Mouse (Mus musculus) stomach, postnatal 0 days (tissue): ENCODE data around the gene Cfap44. TPM values are rescaled to one million over a fixed set of nuclear protein-coding genes. Genes with fewer than 3 reads are reported as not detected.

Source experiments
- ATAC-seq: fragments of 200-750 bp; cut with Nextera tagmentation; 2 replicates; pipeline ENCODE4 v1.8.0; 2017; ENCODE audit not compliant: low FRiP score, low TSS enrichment
- DNase-seq: peaks from one replicate; pipeline ENCODE4 v3.0.0-alpha.2; 2016; ENCODE audit warnings: low spot score
- H3K27ac ChIP-seq: fragments of 300-500 bp; sonication (generic); replicated peaks from 2 replicates; pipeline ENCODE4 v1.5.1; 2014; ENCODE audit warnings: mild to moderate bottlenecking, control low read depth
- H3K27me3 ChIP-seq: fragments of 300-500 bp; sonication (generic); 2 replicates; pipeline ENCODE4 v1.6.1; 2014; ENCODE audit warnings: low read length; ENCODE audit not compliant: control insufficient read depth, insufficient read depth
- H3K36me3 ChIP-seq: fragments of 300-500 bp; sonication (generic); 2 replicates; pipeline ENCODE4 v1.6.1; 2014; ENCODE audit warnings: low read length, mixed read lengths; ENCODE audit not compliant: control insufficient read depth, insufficient read depth
- H3K4me1 ChIP-seq: fragments of 300-500 bp; sonication (generic); replicated peaks from 2 replicates; pipeline ENCODE4 v1.6.1; 2014; ENCODE audit warnings: antibody characterized with exemption; ENCODE audit not compliant: control insufficient read depth, insufficient read depth
- H3K4me2 ChIP-seq: fragments of 300-500 bp; sonication (generic); replicated peaks from 2 replicates; pipeline ENCODE4 v1.6.1; 2014; ENCODE audit warnings: low read depth, mild to moderate bottlenecking, control low read depth, moderate library complexity
- H3K4me3 ChIP-seq: fragments of 300-500 bp; sonication (generic); 2 replicates; pipeline ENCODE4 v1.5.1; 2014; ENCODE audit warnings: low read depth, low read length, control low read depth
- H3K9ac ChIP-seq: fragments of 300-500 bp; sonication (generic); 2 replicates; pipeline ENCODE4 v1.6.1; 2014; ENCODE audit warnings: mild to moderate bottlenecking, low read length, control low read depth, mixed read lengths
- H3K9me3 ChIP-seq: fragments of 300-500 bp; sonication (generic); 2 replicates; pipeline ENCODE4 v1.6.1; 2016; ENCODE audit warnings: low read length; ENCODE audit not compliant: control insufficient read depth
- CTCF ChIP-seq: IDR thresholded peaks from 2 replicates; pipeline ENCODE4 v1.5.1; 2016; ENCODE audit warnings: antibody characterized with exemption, low read depth, mild to moderate bottlenecking, moderate library complexity
- EP300 ChIP-seq: optimal IDR thresholded peaks from 2 replicates; pipeline ENCODE3; 2016; ENCODE audit warnings: antibody characterized with exemption
- WGBS: fragments of 180-500 bp; shearing (Covaris S2); extraction: QIAGEN DNeasy Blood & Tissue Kit; methylation state at CpG from one replicate; pipeline ENCODE4 v1.1.7; 2014; 5-methylcytosine and 5-hydroxymethylcytosine counted together
- polyA plus RNA-seq: library from polyadenylated mRNA; unstranded; fragments of >200 nt; fragmentation: Nextera tagmentation; extraction: Ambion mirVana; gene quantifications from 2 replicates; pipeline ENCODE4 v1.2.1, GENCODE M21; 2015

Gene Cfap44
- polyA plus RNA-seq, 1 experiment from 2014 or later: 0.05 TPM

GRCm38 (mm10) chr16:44492151-44492550, 97.6 kb downstream of the Cfap44 start:
- H3K27ac ChIP-seq: no peak overlapping the region
- TF ChIP-seq CTCF (no peak), EP300 (no peak)
- no peak overlapping the region for H3K4me2 ChIP-seq
- H3K27me3 ChIP-seq: no peaks in the 10 kb centered on the region
- no peak overlapping the region for H3K9ac ChIP-seq
- H3K4me3 ChIP-seq: no peak overlapping the region
- no peaks in the 10 kb centered on the region for H3K9me3 ChIP-seq
- peaks cover 17% of the 10 kb centered on the region for H3K36me3 ChIP-seq
- ATAC-seq (no peak), DNase-seq (no peak)
- WGBS: 89% methylated on average over 6 of the region's 6 CpGs
- no peaks in the 10 kb centered on the region for H3K4me1 ChIP-seq

- H3K36me3 ChIP-seq: peaks cover 19% of the 10 kb centered on the region
- no peak overlapping the region for H3K4me3 ChIP-seq
- no peaks in the 10 kb centered on the region for H3K9me3 ChIP-seq
- H3K4me1 ChIP-seq: no peaks in the 10 kb centered on the region
- H3K27me3 ChIP-seq: no peaks in the 10 kb centered on the region
- no peak overlapping the region for H3K4me2 ChIP-seq
- ATAC-seq: no peak
- no peak for TF ChIP-seq CTCF
- no peak for TF ChIP-seq EP300
- no peak overlapping the region for H3K9ac ChIP-seq
- no peak for DNase-seq
- 72% methylated on average over 9 of the region's 9 CpGs for WGBS
- no peak overlapping the region for H3K27ac ChIP-seq
These were observed 98.1 kb downstream of the Cfap44 start for GRCm38 (mm10) chr16:44492706-44493105.

- 37% methylated on average over 6 of the region's 6 CpGs for WGBS
- DNase-seq: no peak
- H3K4me3 ChIP-seq: no peak overlapping the region
- peaks cover 29% of the 10 kb centered on the region for H3K36me3 ChIP-seq
- H3K4me1 ChIP-seq: no peaks in the 10 kb centered on the region
- H3K27me3 ChIP-seq: no peaks in the 10 kb centered on the region
- no peaks in the 10 kb centered on the region for H3K9me3 ChIP-seq
- H3K4me2 ChIP-seq: no peak overlapping the region
- ATAC-seq: no peak; the same call in 1 of the 2 replicates
- H3K27ac ChIP-seq: no peak overlapping the region
- TF ChIP-seq CTCF: no peak
- no peak overlapping the region for H3K9ac ChIP-seq
These were observed 99.3 kb downstream of the Cfap44 start for GRCm38 (mm10) chr16:44493868-44494267.

GRCm38 (mm10) chr16:44494441-44495108, 100.0 kb downstream of the Cfap44 start:
- peak; percentile 33; the same call in 1 of the 2 replicates for ATAC-seq
- H3K27me3 ChIP-seq: no peaks in the 10 kb centered on the region
- H3K4me3 ChIP-seq: no peak overlapping the region
- peaks cover 34% of the 10 kb centered on the region for H3K36me3 ChIP-seq
- DNase-seq: no peak
- H3K9me3 ChIP-seq: no peaks in the 10 kb centered on the region
- H3K27ac ChIP-seq: peak overlapping the region; percentile 58
- peak; percentile 17; the same call in 1 of the 2 replicates for TF ChIP-seq CTCF
- TF ChIP-seq EP300: no peak
- H3K4me1 ChIP-seq: no peaks in the 10 kb centered on the region
- WGBS: 37% methylated on average over 8 of the region's 8 CpGs
- no peak overlapping the region for H3K9ac ChIP-seq
- no peak overlapping the region for H3K4me2 ChIP-seq

GRCm38 (mm10) chr16:44496971-44497464, 102.4 kb downstream of the Cfap44 start:
- no peak for TF ChIP-seq CTCF
- TF ChIP-seq EP300: no peak
- no peak overlapping the region for H3K9ac ChIP-seq
- H3K4me1 ChIP-seq: no peaks in the 10 kb centered on the region
- DNase-seq (no peak), ATAC-seq (no peak)
- 80% methylated on average over 15 of the region's 15 CpGs for WGBS
- H3K4me3 ChIP-seq: no peak overlapping the region
- peaks cover 33% of the 10 kb centered on the region for H3K36me3 ChIP-seq
- no peaks in the 10 kb centered on the region for H3K27me3 ChIP-seq
- H3K4me2 ChIP-seq: no peak overlapping the region
- H3K9me3 ChIP-seq: no peaks in the 10 kb centered on the region
- no peak overlapping the region for H3K27ac ChIP-seq

- Histone ChIP-seq H3K27ac (no peak overlapping the region), H3K9ac (no peak overlapping the region), H3K27me3 (no peaks in the 10 kb centered on the region), H3K36me3 (peaks cover 35% of the 10 kb centered on the region), H3K9me3 (no peaks in the 10 kb centered on the region), H3K4me3 (no peak overlapping the region), H3K4me2 (no peak overlapping the region), H3K4me1 (no peaks in the 10 kb centered on the region)
- DNase-seq: no peak
- no peak for ATAC-seq
- no peak for TF ChIP-seq CTCF
- no peak for TF ChIP-seq EP300
- 90% methylated on average over 3 of the region's 3 CpGs for WGBS
These were observed 103.9 kb downstream of the Cfap44 start for GRCm38 (mm10) chr16:44498447-44498846.
